Mouse (Mus musculus): ENCODE measurements around the gene Inpp5b.
"Not testable (repeated sequence)": the region's sequence is repeated elsewhere in the genome, so short reads cannot be mapped to it uniquely, and the experiment has no call there.

The Inpp5b gene

DNA sequence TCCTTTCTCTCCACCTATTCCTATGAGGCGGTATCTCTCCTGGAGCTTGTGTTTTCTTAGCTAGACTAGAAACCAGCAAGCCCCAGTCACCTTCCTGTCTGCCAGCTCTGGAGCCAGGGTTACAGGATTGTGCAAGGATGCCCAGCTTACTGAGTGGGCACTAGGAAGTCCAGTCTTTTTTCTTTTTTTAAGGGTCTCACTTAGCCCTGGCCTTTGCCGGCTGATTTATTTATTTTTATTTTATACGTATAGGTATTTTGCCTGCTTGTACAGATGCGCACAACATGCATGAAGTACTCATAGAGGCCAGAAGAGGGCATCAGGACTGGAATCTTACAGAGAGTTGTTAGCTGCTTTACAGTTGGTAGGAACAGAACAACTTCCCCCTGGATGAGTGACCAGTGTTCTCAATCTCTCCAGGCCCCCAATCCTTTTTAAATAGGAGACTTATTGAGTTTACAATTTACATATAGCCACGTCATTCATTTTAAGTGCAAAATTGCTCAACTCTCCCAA lies 30.8 kb upstream of the Inpp5b start:
- peak; percentile 72 for DNase-seq

- no peak for DNase-seq
Observed at GRCm38 (mm10) chr4:124712618-124713017, 29.0 kb upstream of the Inpp5b start.

- not testable (repeated sequence) for DNase-seq
Observed at GRCm38 (mm10) chr4:124713850-124714249, 27.8 kb upstream of the Inpp5b start.

GRCm38 (mm10) chr4:124714545-124715481 lies 26.8 kb upstream of the Inpp5b start, which contains the start of gene Sf3a3:
Sf3a3 (plus strand) TSS chr4:124714776.
- peak; percentile 97 for DNase-seq

DNA sequence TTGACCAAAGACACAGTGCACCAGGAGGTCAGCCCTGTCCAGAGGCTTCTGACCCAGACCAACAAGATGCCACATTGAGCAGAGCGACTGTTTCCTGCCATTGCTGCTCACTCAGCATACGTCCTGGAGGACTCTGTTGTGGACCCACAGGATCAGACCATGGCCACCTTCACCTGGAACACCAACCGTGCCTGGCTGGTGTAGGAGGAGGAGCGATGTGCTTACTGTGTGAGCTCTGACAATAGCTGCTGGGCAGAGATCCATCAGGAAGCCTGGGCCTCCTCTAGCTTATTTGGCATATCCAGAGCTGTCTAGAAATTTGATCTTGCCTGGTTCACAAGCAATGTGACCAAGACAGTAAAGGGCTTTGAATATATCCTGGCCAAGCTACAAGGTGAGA lies 22.5 kb upstream of the Inpp5b start:
- DNase-seq: no peak

GRCm38 (mm10) chr4:124726121-124726520 lies 15.5 kb upstream of the Inpp5b start:
- DNase-seq: no peak

DNA sequence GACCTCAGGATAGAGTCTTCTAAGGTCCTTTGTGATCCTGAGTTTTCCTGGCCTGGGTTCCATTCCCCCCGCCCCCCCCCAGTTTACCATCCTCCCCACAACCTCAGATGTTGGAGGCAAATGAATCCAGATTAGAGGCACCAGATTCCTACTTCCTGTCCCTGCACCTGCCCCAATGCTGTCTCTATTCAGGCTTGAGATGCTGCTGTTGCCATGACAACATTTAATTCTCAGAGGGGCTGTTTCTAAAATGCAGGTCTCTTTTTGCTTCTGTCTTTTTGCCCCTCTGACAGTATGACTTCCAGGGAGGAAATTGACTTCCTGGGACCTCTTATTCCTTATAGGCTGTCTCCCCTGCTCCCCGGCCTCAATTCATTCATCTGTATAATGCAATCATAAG lies 4.7 kb upstream of the Inpp5b start:
- no peak for DNase-seq

- no peak for DNase-seq
Observed at GRCm38 (mm10) chr4:124737486-124737885, 4.2 kb upstream of the Inpp5b start.

GRCm38 (mm10) chr4:124738013-124738412 lies 3.6 kb upstream of the Inpp5b start:
- no peak for DNase-seq

- DNase-seq: no peak
Observed at GRCm38 (mm10) chr4:124738783-124739182, 2.9 kb upstream of the Inpp5b start.

DNA sequence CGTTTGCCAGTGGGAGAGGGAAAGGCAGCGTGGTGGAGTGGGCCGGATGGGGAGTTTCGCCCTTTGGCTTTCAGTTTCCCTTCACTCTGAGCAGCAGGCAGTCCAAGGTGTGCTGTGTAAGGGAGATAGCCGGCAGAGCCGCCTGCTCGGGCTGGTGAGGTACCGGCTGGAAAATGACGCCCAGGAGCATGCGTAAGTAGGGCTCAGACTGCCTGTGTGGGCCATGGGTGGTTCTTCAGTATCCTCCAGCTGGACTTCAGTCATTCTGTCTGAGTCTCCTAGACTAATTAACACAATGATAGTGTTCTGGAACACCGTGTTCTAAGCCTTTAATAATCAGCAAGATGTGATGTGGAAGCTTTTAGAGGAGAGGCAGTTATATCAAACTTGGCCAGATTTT lies 1.2 kb downstream of the Inpp5b start:
- no peak for DNase-seq

- DNase-seq: no peak
Observed at GRCm38 (mm10) chr4:124746577-124746976, 4.9 kb downstream of the Inpp5b start.

DNA sequence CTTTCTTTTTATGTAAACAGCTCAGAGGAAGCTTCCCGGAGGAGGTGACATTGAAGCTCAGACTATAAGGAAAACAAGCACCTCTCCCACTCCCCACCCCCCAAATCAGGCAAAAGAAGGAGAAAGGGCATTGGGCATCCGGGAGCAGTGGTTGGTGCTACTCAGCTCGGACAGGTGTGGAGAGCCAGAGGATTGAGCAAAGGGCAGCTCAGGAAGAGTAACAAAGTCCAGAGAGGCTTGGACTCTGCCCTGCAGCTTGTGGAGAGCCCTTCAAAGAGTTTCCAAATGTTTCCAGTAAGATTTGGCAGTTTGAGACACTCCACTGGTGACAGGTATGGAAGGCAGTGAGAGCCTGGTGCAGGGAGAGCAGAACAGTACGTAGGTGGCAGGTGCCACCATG lies 6.2 kb downstream of the Inpp5b start:
- DNase-seq: no peak

DNA sequence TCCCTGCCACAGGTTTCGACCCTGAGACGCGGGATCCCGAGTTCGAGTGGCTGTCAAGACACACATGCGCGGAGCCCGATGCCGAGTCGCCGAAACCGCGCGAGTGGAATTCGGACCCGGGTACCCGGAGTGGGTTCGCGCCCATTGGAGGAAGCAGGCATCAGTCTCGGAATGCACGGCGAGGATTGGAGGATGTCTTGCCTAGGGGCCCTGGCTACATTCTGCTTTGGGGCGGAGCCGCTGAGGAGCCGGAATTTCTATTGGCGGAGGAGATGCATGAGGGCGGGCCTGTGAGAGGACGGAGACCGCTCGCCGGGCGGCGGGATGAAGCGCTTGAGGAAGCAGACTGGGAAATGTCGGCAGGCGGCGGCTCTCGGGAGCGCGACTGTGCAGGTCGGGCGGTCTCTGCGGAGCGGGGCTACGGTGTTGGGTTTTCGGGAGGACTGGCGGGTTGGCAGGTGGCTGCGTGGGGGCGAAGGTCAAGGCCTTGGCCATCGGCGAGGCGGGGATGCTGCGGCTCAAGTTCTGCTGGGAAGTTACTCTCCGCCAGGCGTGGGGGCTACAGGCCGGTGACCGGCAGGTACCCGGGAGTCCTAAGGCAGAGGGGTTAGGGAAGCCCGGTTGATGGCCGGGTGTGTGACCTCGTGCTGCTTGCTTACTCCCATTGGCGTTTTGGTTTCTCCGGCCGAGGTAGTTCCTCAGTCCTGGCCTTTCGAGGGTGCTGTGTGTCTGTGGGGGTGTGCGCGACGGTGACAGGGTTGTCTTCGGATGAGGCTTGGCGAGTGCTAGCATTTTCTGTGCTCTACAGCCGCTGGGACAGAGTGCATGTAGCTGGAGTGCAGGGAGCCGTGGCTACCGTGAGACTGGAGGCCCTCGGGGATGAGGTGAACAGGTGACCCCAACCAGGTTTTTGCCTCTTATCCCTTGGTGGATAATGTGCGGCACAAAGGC lies 9.9 kb downstream of the Inpp5b start:
- peak; percentile 99 for DNase-seq

DNA sequence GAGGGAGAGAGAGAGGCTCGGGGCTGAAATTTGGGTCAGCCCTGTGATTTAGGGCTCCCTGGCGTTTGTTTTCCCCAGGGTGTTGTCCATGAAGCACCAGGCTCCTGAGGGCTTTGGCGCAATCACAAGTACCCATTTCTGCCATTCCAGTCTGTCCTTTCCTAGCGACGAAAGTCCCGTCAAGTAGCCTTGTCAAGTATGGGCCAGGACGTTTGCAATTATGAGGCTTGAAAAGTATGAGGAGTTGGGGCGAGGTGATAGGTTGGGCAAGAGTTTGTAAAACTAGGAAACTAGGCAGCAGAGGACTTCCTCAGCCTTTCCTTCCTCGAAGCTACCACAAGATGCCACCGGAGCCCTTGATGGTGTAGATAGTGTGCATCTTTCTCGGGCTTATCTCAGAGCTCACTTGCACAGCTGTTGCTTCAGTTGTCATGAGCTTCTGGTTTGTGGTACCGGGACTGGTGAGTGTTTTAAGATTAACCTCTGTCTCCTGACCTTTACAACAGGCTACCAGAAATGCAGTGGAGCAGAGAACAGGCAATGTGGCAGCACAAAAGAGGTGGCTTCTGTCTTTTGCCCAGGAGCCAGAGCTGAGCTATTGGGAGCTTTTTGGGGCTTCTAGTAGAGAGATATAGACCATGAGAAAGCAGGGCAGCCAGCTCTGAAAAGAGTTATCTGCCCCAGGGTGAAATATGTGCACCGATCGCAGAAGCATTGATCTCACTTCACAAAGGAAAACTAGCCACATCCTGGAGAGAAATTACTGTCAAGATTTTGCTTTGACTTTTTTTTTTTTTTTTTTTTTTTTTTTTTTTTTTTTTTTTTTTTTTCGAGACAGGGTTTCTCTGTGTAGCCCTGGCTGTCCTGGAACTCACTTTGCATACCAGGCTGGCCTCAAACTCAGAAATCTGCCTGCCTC lies 10.9 kb downstream of the Inpp5b start:
- DNase-seq: peak; percentile 69

DNA sequence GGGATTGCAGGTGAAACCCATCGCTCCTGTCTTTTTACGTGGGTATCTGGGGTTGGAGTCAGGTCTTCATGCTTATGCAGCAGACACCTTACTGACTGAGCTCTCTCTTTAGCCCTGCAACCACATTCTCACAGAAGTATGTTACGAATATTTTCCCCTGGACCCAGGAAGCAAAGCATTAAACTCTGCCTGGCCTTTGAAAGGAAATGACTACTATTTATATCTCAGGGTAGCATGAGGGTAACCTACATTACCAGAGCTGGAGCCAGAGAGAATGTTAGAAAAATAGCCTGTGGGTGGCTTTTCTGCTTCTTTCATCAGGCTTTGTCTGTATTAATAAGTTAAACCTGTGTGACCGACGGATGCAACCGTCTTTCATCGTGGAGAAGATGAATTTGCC lies 13.9 kb downstream of the Inpp5b start:
- DNase-seq: no peak

DNA sequence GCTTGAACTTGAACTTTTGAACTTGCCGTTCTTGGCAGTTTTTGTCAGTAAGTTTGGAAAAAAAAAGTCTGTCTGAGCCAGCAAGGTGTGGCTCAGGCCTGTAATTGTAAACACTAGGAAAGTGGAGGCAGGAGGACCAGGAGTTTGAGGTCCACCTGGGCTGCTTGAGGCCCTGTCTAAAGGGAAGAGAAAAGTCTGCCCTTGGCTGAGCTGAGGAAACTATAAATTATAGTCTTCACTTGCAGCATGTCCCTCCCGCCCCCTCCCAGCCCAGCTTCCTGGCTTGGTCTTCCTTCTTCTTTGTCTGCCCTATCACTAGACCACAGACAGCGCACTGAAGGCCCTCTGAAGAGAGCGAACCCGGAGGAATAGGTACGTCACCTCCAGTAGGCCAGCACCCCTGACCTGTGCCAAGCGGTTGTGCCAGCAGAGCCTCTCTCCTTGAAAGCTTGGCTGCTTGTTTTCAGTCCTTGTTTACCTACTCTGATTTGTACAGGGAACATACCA lies 17.7 kb downstream of the Inpp5b start:
- DNase-seq: peak; percentile 30

- no peak for DNase-seq
Observed at GRCm38 (mm10) chr4:124761201-124761600, 19.6 kb downstream of the Inpp5b start.

- DNase-seq: no peak
Observed at GRCm38 (mm10) chr4:124762858-124763452, 21.3 kb downstream of the Inpp5b start.

- peak; percentile 35 for DNase-seq
Observed at GRCm38 (mm10) chr4:124765802-124766565, 24.3 kb downstream of the Inpp5b start.

- no peak for DNase-seq
Observed at GRCm38 (mm10) chr4:124766566-124766940, 24.9 kb downstream of the Inpp5b start.

Measured in lung, postnatal 10 days (tissue).